Mouse (Mus musculus) frontal cortex, postnatal 25 days (tissue): Measurements from ENCODE around the gene Lingo3.
"Not testable (repeated sequence)": the region's sequence is repeated elsewhere in the genome, so short reads cannot be mapped to it uniquely, and the experiment has no call there.

ENCODE experiments used
- DNase-seq, 2 experiments: peaks; one replicate each; pipeline ENCODE4 v3.0.0; 2022; ENCODE audit warnings: low spot score in 2 of 2

The Lingo3 gene

DNA sequence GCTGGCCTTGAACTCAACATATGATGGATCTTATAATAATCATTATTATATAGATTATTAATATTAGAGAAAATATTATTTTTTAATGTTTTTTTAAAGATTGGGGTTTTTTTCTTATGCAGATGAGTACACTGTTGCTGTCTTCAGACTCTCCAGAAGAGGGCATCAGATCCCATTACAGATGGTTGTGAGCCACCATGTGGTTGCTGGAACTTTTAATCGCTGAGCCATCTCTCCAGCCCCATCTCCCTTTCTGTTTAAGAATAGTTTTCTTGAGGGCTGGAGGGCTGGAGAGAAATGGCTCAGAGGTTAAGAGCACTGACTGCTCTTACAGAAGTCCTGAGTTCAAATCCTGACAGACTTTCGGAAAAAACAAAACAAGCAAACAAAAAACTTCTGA is 21.8 kb downstream of the Lingo3 start:
- no peak for DNase-seq

DNA sequence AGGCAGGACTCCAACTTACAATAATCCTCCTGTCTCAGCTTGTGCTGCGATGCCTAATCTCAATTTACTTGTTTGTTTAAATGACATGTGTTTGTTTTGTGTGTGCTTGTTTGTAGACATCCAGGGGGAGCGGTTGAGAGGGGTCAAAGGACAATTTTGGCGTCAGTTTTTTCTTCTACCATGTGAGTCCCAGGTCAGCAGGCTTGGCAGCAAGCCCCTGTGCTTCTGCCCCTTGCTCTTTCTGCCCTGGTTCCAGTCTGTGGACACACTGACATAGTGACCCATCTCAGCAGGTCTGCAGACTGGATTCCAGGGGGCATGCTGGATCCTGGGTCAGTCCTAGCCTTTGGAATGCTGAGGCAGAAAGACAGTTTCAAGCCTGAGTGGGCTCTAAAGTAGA is 24.4 kb downstream of the Lingo3 start:
- DNase-seq = no peak

DNA sequence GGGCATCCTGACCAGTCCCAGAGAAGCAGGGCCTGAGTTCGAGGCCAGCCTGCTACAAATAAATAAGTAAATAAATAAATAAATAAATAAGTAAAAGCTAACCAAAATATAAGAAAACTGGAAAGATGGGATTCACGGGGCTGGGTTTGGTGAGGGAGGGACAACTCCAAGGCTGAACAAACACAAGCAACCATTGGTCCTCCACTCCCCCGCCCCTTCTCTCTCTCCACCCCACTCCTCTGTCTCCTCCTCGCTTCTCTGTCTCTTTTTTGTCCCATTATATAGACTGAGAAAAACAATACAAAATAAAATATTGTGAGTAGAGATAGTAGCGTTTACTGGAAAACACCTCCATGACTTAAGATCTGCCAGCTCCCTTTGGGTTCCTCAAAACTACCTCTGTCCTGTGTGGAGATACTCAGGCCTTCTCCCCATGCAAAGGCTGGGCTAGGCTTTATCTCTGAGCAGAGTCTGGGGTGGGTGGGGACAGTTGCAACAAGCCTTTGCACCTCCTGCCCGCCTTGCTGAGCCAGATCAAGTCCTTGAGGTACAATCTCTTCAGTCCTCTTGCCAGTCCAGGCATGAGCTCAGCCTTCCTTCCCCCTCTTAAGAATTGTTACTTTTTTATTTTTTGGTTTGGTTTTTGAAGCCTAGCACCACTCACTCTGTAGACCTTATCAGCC is 25.1 kb downstream of the Lingo3 start:
- no peak for DNase-seq

DNA sequence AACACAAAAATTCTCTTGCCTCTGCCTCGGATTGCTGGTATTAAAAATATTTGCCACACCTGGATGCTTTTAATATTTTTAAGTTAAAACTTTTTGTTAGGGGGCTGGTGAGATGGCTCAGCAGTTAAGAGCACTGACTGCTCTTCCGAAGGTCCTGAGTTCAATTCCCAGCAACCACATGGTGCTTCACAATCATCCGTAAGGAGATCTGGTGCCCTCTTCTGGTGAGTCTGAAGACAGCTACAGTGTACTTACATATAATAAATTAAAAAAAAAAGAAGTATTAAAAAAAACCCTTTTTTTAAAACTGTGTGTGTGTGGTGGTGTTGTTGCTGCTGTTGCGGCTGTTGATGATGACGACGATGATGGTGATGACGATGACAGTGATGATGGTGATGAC is 25.9 kb downstream of the Lingo3 start:
- DNase-seq = not testable (repeated sequence)

DNA sequence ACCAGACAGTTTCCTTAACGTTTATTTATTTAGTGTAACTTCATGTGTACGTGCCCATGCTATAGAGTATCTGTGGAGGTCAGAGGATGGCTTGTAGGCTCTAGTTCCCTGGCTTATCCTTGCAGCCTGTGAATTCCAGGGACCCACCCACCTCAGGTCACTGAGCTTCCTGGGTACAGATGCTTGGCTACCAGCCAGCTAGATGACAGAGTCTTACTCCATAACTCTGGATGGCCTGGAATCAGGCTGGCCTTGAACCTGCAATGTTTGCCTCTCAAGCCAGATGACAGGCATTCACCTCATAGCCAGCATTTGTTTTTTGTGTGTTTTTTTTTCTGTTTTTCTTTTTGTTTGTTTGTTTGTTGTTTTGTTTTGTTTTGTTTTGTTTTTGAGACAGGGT is 26.7 kb downstream of the Lingo3 start:
- no peak for DNase-seq

DNA sequence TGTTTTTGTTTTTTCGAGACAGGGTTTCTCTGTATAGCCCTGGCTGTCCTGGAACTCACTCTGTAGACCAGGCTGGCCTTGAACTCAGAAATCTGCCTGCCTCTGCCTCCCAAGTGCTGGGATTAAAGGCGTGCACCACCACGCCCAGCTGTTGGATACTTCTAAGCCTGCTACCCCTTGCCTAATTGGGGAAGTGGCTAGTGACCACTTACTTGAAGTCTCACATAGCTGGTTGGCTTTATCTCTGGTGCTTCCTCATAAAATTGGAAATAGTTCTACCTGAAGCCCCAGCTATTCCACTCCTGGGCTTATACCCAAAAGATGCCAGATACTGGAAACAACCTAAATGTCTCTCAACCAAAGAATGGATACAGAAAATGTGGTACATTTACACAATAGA is 27.5 kb downstream of the Lingo3 start:
- not testable (repeated sequence) for DNase-seq

DNA sequence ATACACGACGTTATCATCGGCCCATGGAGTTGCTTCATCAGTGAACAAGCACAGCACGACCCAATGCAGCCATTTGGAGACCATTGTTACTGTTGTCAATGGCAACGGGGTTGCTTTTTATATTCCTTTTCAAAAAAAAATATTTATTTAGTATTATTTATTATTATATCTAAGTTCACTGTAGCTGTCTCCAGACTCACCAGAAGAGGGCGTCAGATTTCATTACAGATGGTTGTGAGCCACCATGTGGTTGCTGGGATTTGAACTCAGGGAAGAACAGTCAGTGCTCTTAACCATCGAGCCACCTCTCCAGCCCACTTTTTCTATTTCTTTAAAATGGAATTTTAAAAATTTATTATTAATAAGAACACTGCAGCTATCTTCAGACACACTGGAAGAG is 29.0 kb downstream of the Lingo3 start:
- no peak for DNase-seq

DNA sequence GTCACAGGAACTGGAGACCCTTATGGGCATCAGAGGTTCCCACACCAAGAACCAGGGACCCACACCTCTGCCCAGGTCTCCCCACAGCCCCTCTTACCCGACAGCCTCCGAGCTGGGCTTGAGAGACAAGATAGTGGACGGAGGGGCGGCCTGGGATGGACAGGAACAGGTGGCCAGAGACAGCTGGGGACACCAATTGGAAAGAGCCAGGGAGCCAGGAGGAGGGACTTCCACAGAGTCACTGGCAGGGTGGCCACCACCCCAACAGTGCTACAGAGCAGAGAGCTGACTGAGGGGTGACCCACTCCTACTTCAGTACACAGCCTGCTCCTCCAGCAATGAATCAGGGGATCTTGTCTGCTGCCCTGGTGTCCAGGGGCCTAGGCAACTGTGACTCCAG is 30.5 kb downstream of the Lingo3 start, which contains the start of gene Jsrp1:
Gene Jsrp1, minus strand, starts transcription at position 133 of the 400 bp plus-strand sequence.
- DNase-seq = no peak

DNA sequence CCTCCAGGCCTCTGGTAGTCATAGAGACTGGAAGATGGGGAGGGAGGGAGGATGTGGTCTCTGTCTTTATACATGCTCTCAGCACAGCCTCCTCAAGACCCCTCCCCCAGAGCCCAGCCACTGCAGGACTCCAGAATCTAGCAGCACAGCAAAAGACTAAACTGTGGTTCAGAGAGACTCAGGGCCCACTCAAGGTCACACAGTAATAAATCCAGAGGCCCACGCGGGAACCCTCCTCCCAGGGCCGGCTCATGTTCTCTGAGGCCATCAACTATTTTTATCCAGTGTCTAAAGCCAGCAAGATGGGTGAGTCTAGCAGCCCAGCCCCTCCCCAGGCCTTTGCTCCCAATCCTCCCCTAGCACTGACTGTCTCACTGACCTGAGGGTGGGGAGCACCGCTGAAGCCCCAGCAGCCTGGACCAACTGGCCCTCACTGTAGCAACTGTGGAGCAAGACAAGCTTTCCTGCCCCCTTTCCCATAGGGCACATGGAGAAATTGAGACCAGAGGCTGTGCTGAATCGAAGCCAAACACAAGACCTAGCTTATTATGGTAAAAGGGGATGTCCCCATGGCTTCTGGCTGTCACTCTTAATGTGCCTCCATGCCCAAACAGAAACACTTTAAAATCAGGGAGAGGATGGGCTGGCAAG is 31.3 kb downstream of the Lingo3 start:
- DNase-seq = no peak

DNA sequence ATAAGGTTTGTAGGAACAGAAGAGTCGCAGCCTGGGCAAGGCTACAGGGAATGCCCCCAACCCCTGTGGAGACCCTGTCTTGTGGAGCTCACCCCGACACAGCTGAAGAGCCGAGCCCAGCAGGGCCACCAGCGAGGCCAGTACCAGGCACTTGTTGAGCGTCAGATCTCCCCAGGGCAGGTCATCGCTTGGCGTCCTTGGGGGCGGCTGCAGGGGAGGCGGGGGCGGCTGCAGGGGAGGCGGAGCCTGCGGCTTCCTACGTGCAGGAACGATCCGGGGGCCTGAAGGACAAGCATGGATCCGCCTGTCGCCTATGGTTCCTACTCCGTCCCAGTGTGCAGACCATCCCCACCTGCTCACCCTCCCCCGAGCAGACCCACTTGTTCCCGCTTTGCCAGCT is 33.8 kb downstream of the Lingo3 start:
- no peak for DNase-seq

DNA sequence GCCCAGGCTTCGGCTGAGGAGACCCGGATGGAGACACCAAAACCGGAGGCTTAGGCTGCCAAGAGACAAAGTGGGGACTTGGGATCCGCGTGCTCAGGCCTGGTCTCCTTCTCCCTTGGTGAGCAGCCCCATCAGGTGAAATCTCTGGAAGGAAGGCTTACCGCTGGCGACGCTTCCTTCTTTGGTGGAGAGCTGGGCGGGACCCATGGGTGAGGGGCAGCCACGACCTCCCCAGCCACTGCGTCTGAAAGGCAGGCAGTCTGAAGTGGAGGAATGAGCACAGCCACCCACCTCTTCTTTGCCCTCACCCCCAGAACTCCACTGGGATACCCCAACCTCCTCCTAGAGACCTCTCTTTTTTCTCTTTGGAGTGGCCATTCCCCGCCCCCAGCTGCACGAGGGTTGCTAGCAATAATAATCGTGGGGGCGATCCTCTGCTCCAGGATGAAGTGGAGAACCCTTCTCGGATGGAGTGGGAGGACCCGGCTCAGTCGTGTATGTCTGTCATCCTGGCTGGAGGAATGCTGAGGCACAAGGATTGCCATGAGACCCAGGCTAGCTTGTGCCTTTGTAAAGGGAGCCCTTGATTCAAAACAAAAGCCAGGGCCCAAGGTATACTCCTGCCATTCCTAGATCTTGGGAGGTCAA is 34.7 kb downstream of the Lingo3 start:
- no peak for DNase-seq

DNA sequence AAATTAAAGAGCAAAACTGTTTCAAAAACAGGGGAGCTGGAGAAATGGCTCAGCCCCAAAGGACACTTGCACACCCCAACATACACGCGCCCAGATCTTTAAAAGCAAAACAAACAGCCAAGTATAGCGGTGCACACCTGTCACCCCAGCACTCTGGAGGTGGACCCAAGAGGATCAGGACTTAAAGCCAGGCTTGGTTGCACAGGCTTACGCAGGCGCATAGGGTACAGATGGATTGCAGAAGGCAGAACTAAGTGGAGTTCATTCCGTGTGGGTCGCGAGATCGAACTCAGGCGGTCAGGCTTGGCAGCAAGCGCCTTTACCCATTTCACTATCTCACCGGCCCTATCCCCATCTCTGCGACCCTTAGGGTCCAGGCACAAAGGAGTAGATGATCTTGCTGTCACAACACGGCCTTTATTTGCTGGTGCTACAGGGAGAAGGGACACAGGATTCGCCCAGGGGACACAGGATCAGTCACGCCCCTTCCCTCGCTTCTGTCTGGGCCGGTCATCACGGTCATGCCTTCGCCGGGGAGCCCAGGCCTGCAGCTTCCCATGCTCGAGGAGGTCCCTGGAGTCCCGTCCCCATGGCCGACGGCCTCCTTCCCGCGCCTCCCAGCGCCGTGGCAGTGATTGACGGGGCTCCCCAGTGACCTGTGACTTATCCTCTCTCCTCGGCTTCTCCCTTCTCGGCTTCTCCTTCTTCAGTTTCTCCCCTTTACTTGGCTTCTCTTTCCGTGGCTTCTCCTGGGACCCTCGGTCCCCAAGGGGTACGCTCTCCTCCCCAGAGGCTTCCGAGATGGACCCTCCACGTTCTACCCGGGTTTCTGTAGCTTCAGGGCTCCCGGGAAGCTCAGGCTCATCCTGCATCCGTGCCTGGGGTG is 35.5 kb downstream of the Lingo3 start:
- no peak for DNase-seq

DNA sequence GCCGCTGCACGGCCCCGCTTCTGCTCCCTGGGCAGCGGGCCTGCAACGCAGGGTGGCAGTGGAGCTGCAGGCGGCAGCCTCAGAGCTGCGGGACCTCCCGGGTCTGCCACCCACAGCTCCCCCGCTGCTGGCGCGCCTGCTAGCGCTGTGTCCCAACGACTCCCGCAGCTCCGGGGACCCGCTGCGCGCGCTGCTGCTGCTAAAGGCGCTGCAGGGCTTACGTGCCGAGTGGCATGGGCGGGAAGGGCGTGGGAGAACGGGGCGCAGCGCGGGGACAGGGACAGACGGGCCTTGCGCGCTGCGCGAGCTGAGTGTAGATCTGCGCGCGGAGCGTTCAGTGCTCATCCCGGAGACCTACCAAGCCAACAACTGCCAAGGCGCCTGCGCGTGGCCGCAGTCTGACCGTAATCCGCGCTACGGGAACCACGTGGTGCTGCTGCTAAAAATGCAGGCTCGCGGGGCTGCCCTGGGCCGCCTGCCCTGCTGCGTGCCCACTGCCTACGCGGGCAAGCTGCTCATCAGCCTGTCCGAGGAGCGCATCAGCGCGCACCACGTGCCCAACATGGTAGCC is 36.7 kb downstream of the Lingo3 start:
- DNase-seq = peak; percentile 71 to 72

DNA sequence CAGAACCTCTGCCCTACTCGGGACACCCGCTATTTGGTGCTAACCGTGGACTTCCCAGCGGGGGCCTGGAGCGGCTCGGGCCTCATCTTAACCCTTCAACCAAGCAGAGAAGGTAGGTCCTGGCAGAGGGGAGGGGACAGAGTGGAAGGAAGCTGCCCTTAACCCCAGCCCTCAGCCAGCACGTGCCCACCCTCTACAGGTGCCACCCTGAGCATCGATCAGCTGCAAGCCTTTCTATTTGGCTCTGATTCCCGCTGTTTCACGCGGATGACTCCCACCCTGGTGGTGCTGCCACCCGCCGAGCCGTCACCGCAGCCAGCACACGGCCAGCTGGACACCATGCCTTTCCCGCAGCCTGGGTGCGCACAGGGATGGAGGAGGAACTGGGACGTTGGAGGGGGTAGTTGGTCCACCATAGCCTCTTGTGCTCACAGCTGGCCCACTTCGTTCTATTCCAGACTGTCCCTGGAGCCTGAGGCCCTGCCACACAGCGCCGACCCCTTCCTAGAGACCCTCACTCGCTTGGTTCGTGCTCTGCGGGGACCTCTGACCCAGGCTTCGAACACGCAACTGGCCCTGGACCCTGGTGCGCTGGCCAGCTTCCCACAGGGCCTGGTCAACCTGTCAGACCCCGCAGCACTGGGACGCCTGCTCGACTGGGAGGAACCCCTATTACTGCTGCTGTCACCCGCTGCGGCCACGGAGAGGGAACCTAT is 37.3 kb downstream of the Lingo3 start:
- no peak for DNase-seq

DNA sequence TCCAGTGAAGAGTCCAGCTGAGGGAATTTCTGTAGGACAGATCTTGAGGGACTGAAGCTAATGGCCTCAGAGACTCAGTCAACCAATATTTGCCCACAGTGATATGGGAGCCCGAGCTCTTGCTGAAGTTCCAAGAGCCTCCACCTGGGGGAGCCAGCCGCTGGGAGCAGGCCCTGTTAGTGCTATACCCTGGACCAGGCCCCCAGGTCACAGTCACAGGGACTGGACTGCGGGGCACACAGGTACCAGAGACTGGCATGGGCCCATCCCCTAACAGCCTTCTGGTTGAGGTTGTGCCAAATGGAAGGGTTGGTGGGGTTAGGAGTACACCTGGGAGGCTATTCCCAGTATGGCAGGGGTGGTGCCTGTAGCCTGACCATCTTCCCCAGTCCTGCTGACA is 37.9 kb downstream of the Lingo3 start:
- DNase-seq = peak; percentile 71 to 75

DNA sequence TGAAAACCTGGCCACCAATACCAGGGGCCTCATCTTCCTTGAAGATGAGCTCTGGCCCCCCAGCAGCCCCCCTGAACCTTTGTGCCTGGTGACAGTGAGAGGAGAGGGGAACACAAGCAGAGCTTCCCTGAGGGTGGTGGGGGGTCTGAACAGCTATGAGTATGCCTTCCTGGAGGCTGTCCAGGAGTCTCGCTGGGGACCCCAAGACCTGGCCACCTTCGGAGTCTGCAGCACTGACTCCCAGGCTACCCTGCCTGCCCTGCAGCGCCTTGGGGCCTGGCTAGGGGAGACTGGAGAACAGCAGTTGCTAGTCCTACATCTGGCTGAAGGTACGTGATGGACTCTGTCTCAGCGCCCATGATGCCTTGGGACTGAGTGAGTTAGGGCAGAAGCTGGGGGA is 38.5 kb downstream of the Lingo3 start:
- DNase-seq = no peak

DNA sequence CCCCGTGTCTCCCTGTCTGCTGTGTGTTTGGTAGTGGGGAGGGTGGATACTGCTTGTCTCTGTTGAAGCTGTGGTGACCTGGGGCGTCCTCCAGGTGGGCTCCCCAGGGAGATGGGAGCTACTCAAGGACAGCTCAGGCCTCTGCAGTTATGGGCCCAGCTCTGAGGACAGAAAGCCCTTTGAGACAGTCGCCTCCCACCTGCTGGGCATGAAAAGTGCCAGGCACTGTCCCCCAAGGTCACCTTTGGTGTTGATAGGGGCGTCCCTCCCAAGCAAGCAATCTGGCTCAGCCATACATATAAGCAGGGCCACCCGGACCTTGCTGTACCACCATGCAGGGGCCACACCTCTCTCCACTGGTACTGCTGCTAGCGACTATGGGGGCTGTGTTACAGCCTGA is 38.9 kb downstream of the Lingo3 start, which contains the start of gene Amh:
Gene Amh, plus strand, starts transcription at position 328 of the 400 bp plus-strand sequence.
- DNase-seq = no peak

DNA sequence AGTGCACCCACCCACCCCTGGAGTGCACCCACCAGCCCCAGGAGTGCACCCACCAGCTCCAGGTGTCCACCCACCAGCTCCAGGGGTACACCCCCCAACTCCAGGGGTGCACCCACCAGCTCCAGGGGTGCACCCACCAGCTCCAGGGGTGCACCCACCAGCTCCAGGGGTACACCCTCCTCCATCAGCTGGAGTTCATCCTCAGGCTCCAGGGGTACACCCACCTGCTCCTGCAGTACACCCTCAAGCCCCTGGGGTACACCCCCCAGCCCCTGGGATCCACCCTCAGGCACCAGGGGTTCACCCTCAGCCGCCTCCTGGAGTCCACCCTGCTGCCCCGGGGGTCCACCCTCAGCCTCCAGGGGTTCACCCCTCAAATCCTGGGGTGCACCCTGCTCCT is 39.5 kb downstream of the Lingo3 start:
- no peak for DNase-seq

DNA sequence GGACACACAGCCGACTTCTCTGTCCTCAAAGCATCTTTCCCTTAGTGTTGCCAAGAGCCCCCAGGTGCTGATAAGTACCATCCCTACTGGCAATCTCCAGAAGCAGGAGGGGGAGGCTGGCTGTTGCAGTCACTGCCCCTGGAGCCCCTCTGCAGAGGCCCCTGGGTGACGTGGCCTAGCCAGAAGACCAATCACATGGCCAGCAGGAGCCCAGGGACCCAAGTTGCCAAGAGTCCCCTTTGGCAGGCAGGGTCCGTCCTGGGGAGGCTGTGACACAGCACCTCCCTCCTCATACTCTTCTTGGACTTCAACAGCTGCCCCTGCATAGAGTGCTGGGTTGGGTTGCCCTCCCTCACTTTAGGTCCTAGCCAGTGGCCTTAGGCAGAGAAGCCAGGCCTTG is 40.8 kb downstream of the Lingo3 start:
- no peak for DNase-seq

DNA sequence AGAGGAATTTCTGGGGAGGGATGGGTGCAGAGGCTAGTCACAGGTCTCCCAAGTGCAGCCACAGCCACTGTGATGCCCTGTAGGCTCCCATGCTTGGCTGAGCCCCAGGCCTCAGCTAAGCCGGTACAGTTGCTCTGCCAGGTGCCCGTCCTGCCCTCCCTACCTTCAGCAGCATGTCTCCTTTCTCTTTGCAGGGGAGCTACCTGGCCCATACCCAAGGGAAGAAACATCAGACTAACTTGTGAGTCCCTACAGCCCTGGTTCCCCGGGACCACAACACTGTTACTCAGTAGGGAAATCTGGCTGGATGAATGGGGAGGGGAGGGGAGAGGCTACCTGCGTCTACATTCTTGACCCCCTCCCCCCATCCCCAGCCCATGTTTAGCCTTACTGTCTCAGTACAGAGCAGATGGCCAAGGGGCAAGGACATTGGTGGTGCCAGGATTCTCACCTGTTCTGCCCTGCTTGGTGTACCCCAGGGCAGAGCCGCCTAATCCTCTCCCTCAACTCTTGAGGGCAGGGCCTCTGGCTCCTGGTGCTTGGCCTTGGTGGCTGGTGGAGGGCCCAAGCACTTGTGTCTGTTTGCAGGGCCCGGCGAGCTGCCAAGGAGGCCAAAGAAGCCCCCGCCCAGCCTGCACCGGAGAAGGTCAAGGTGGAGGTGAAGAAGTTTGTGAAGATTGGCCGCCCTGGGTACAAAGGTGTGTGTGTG is 41.5 kb downstream of the Lingo3 start:
- no peak for DNase-seq
